Mouse (Mus musculus): ENCODE data around the gene Insr.

Gene Insr

DNA sequence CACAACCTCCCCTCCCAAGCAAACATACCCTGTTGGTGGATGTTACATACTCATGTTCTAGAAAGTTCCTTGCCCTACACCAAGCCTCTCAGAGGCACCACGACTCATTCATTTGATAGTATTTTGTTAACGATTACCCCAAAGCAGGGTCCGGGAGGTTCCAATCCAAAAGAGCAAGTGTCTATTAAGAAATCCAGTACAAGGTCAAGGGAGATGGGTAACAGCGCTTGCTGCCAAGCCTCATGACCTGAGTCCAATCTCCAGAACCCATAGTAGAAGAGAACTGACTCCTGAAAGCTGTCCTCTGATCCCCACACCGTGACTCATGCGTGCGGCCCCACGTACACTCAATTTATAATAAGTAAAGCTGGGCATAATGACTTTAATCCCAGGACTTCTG lies 3.4 kb downstream of the Insr start:
- DNase-seq (ENCODE audit: extremely low read depth, insufficient read length, low spot score), result no peak

DNA sequence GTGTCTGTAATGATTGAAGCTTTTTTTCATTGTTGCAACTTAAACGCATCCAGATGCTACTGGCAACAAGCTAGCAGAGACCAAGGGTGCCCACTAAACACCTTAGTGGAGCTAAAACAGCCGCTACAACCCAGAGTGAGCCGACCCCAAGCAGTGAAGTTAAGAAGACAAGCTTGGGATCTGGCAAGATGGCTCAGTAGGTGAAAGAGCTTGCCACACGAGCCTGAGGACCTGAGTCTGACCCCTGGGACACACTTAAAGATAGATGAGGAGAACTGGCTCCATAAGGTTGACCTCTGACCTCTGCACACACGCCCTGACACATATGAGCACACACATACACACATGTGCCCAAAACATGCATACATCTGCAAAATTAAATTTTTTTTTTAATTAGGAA lies 4.2 kb downstream of the Insr start:
- DNase-seq (ENCODE audit: extremely low read depth, insufficient read length, low spot score), result no peak

DNA sequence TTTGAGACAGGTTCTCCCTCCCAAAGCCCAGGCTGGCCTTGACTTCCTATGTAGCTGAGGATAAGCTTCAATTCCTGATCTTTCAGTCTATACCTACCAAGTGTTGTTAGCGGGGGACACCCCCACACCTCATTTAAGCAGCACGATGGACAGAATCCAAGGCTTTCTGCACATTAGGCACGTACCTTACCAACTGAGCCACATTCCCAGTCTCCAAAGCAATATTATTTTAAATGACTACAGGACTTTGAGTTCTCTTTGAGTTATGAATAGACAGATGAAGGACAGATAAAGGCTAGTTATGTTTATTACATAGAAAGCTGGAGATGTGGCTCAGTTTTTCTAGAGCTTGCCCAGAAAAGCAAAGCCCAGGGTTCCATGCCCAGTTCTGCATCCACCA lies 5.6 kb downstream of the Insr start:
- no peak for DNase-seq (ENCODE audit: extremely low read depth, insufficient read length, low spot score)

DNA sequence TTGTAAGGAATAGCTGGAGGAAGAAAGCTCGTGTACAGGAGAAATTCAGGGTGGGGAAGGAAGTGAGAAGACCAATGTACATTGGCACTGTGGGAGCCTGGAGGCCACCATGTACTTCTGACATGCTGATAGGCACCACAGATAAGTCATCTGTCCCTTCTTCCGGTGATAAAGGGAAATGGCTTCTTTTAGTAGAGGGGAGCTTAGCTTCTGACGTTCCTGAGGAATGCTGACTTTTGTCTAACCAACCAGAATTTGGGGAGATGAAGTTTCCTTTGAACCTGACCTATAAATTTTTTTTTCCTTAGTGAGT lies 12.0 kb downstream of the Insr start:
- DNase-seq (ENCODE audit: extremely low read depth, insufficient read length, low spot score), result no peak

DNA sequence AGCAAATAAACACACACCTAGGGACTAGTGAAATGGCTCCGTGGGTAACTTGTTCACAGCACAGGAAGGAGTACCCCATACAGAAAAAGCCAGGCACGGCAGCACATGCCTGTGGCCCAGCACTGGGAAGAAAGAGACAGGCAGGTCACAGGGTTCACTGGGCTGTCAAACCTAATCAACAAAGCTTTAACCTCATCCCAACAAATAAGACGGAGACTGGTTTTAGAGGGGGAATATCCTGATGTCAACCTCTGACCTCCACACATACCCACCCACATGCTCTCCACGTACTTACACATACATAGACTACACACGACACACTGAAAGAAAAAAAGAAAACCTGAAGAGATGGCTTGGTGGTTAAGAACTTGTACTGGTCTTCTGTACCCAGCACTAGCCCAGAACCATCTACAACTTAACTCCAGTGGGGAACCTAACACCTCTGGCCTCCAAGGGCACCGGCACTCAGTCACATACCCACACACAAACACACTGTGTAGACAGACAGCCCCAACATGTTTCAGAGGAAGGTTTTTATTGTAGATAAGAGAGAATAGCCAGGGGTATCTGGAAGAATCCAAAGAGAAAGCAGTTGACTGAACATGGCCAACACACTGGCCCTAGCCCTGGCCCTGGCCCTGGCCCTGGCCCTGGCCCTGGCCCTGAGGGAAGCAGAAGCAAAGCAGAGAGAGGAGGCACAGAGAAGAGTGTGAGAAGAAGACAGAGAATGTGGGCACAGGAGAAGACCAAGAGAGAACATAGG lies 12.6 kb downstream of the Insr start:
- no peak for DNase-seq (ENCODE audit: extremely low read depth, insufficient read length, low spot score)

DNA sequence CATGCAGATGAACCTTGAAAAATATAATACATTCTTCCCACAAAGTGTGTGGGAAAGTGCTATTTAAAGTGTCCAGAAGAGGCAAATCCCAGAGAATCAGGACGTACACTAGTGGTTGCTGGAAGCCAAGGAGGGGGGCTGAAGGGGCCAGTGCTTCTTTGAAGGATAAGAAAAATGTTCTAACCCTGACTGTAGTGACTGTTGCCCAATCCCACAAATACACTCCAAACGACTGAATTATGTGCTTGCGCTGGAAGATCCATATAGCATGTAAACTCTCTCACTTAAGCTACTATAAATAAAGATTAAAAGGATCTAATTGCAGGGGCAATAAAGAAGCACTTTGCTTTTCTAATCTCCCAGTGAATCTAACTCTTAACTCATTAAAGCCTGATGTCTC lies 14.2 kb downstream of the Insr start:
- no peak for DNase-seq (ENCODE audit: extremely low read depth, insufficient read length, low spot score)

DNA sequence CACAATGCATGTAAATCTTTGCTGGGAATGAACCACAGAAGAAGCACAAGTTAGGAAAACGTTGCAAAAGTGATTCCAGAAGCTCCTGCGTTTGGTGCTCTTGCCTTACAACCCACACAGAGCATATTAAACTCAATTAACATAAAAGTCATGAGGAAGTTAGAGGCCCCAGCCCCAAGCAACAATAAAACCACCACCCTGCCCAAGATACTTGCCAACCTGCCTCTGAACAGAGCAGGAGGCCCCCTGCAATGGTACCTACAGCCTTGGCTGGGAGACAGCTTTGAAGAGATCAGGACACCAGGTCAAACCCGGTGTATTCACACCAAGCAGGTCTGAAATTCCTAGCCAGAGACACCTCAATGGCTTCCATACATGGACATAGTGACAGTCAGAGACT lies 16.6 kb downstream of the Insr start:
- DNase-seq (ENCODE audit: extremely low read depth, insufficient read length, low spot score), result no peak

DNA sequence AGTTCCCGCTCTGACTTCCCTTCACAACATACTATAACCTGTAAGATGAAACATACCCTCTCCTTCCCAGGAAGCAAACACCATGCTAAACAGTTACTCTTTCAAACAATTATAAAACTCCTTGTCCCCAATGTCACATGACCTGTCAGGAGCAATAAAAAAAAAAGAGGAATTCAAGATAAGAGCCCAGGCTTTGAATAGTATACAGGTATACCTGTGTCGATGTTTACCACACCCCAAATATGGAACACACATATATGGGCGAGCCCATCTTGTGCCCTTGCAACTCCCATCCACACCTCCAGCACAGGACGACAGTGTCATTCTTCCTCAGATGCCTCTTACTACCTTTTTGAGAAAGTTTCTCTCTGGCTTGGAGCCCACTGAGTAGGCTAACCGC lies 18.3 kb downstream of the Insr start:
- DNase-seq (ENCODE audit: extremely low read depth, insufficient read length, low spot score), result no peak

DNA sequence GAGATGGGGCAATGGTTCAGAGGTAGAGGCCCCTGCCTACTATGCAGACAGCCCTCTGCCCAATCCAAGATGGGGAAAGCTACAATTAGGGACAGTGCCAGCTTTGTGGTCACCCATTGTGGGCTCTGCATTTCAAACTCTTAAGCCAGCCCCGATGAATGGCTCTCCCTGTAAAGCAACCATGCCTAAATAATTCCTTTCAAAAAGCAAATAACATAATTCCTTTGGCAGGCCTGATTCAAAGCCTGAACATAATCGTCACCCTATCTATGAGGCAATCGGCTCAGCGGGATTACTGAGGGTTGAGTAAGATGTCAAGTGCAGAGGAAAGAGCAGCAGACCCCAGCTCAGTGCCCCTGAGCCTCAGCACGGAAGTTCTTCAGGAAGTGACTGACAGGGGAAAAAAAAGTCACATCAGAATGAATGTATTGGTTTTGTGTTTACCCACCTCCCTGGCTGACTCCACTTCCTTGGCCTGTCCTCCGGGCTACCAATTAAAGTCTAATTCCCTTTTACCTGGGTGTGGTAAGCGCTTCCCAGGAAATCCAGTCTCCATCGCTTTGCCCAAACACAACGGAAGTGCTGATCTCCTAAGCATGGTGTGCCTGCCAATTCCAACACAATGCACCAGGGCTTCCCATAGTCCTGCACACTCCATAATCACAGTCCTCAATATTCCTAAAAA lies 19.1 kb downstream of the Insr start:
- no peak for DNase-seq (ENCODE audit: extremely low read depth, insufficient read length, low spot score)

DNA sequence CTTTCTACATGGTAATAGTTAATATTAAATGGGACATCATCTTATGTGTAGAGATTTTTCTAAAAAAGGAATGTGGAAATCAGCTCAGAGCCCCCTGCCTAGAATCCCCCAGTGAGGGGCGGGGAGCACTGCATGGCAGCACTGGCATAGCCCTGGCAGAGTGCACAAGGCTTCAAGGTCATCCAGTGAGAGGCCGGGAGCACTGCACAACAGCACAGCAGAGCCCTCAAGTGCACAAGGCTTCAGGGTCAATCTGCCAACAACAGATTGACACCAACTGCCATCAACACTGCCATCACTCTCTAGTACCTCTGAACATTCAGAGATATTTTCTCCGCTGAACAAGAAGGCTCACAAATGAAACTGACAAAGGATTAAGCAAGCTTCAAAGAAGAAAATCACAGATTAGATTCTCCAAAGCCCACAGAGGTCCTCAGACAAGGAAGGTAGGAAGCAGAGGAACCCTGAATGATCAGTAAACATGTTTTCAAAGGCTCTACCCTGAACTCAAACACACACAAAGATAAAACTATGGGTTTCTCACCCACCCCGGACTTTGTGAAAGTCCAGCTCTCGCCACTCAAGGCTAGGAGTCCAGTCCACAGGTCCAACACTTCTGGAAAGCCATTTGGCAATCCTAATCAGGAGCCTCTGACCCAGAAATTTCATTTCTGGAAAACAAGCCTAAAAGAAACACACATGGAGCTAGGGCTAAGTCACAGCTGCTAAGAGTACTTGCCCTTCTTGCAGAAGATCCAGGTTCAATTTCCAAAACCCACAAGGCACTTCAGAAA lies 23.1 kb downstream of the Insr start:
- DNase-seq (ENCODE audit: extremely low read depth, insufficient read length, low spot score), result no peak

DNA sequence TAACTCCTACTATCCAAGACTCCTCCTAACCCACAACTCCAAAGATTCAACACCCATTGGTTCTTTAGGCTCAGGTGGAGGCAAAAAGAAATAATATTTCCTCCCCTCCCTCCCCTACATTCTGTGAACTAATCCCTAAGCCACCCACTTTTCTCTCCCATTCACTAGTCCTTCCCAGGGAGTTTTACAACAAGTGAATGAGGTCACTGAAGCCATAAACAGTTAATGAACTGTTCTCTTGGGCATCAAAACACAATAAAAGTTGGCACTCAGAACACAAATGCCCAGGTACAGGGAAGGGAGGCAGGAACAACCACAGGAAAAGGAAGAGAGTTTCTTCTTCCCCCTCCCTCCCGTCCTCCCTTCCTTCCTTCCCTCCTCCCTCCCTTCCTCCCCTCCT lies 24.1 kb downstream of the Insr start:
- DNase-seq (ENCODE audit: extremely low read depth, insufficient read length, low spot score), result no peak

DNA sequence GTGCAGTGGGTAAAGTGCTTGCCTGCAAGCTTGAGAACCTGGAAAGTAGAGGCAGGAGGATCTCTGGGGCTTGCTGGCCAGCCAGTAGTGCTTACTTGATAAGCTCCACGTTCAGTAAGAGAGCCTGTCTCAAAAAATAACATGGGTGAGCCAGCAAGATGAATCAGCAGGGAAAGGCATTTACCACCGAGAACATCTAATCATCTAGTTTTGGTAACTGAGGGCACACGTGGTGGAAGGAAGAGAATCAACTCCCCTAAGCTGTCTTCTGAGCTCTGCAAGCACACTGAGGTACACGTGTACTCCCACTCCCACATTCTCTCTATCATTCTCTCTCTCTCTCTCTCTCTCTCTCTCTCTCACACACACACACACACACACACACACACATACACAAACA lies 26.2 kb downstream of the Insr start:
- no peak for DNase-seq (ENCODE audit: extremely low read depth, insufficient read length, low spot score)

DNA sequence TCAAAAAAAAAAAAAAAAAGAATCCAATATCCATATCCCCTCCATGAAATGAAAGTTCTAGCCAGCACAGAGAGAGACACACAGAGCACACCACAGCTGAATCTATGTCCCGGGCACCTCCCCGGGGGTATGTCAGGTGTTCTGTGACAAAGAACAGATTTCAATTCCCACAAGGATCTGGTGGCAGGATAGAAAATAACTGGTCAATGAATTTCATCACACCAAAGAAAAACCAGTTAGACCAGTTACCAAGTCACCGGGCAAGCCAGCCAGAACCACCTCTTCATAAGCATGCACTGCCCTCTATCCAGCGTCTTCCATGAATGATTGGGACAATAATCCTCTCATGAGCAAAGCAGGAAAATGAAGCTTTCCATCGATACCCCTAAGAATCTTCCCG lies 26.8 kb downstream of the Insr start:
- no peak for DNase-seq (ENCODE audit: extremely low read depth, insufficient read length, low spot score)

DNA sequence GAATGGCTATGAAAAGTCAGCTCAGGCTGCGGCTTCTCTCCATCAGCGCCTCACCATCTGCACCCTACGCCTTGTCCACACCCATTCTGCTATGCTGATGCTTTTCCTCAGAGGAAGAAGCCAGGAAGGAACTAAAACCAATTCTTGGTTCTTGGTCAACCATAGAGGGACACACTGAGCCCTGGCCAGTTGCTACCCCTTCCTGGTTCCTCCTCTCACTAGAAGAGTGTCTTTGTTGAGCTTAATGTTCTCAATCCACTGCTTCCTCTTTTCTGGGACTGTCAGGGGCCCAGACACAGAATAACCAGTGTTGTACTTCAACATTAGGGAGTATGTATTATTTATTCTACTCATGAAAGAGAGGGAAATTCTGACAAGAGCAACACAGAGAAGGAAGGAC lies 28.3 kb downstream of the Insr start:
- DNase-seq (ENCODE audit: extremely low read depth, insufficient read length, low spot score), result no peak

DNA sequence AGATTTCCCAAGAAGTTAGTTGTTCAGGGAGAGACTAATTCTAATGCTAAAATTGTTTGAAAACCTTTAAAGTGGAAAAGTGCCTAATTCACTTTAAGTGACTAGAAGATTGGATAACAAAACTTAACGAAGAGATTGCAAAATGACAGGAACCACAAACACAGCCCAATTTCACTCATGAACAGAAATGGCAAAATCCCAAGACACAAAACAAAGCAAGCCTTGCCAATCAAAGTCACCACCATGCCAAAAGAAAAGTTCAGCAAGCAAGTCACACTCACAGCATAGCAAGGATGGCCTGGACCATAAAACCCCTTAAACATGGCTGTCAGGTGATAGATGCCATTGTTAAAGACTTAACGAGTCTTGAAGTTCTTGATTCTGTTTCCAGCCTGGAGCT lies 29.5 kb downstream of the Insr start:
- no peak for DNase-seq (ENCODE audit: extremely low read depth, insufficient read length, low spot score)

DNA sequence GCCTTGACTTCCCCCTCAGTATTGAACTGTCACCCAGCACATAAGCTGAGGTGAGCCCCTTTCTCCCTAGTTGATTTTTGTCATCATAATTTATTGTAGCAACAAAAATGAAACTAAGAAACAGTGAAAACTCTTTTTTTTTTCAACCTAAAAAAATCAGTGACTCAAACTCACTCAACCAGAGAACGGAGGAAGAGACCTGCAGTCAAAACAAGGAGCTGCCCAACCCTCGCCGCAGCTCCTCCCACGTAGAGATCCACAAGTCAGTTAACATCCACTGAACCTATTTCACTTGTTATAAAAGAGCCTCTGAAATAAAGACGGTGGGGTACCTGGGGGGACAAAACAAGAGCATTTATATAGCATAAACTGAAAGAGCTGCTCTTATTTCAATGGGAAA lies 30.7 kb downstream of the Insr start:
- DNase-seq (ENCODE audit: extremely low read depth, insufficient read length, low spot score), result no peak

DNA sequence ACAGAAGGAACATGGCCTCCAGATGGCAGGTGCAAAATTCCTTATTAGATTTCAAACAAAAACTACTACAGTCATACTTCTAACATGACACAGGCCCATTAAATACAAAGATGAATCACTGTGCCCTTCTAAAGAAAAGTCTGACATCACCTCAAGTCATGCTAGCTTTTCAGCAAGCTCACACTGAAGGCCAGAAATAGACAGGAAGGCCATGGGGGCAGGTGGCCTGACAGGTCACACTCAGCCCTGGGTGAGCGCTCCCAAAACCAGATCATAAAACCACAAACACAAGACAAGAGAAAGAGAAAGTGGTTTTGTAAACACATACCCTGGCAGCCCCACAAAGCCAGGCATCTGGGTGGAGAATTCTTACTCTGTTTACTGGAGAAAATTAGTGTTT lies 32.3 kb downstream of the Insr start:
- DNase-seq (ENCODE audit: extremely low read depth, insufficient read length, low spot score), result peak; percentile 71

DNA sequence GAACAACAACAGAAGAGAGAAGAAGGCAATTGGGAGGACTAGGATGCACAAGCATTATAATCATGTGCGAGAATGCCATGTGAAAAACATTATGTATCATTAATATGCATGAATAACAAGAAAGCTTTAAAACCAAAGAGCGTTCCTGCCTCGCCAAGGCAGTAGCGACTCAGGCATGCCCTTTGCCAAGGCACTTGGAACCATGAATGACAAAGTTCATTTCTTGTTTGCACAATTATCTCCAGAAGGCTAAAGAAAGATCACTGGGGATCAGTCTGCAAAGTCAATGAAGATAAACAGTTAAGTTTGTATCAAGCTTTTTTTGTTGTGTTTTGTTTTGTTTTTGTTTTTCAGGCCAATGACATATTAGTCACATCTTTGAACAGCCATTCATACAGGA lies 36.2 kb downstream of the Insr start:
- no peak for DNase-seq (ENCODE audit: extremely low read depth, insufficient read length, low spot score)

DNA sequence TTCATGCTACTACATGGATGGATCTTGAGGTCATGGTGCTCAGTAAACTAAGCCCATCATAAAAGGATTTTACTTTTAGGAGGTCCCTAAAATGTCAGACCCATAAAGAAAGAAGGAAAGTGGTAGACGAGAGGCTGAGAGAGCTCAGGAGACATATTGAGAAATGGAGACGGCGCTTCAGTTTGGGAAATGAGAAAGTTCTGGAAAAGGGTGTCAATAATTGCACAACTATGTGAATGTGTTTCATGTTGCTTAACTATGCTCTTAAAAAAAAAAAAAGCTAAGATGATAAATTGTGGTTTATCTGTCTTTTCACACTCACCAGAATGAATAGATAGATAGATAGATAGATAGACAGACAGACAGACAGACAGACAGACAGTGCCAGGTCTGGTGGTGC lies 38.7 kb downstream of the Insr start:
- DNase-seq (ENCODE audit: extremely low read depth, insufficient read length, low spot score), result no peak

DNA sequence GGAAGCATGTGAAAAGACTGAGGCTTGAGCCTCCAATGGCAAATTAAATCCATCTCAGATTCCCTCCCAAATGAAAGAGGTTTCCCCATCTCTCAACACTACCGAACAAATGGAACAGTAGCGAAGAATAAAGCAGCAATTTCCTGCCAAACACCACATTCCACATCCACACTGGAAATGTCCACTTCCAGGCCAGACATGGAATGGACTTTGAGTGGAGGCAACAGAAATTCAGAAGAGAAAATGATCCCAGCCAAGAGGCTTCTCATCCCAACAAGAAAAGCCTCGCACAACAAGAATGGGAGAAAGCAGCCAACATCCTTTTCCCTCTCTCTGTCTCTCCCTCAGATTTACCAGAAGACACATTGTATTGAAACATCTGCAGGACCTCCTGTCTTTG lies 39.8 kb downstream of the Insr start:
- no peak for DNase-seq (ENCODE audit: extremely low read depth, insufficient read length, low spot score)

DNA sequence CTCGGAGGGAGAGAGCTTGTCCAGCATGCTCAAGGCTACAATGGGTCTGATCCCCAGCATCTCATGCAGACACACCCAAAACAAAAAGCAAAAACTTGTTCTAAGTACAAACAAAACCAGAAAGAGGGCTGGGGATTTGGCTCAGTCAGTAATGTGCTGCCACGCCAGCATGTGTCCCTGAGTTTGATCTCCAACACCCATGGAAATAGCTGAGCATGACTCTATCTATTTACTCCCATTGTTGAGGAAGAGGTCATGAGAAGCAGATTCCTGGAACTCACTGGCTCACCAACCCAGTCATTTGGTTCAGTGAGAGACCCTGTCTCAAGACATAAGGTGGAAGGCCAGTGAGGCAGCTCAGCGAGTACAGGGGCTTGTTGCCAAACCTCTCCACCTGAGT lies 40.6 kb downstream of the Insr start:
- DNase-seq (ENCODE audit: extremely low read depth, insufficient read length, low spot score), result no peak

DNA sequence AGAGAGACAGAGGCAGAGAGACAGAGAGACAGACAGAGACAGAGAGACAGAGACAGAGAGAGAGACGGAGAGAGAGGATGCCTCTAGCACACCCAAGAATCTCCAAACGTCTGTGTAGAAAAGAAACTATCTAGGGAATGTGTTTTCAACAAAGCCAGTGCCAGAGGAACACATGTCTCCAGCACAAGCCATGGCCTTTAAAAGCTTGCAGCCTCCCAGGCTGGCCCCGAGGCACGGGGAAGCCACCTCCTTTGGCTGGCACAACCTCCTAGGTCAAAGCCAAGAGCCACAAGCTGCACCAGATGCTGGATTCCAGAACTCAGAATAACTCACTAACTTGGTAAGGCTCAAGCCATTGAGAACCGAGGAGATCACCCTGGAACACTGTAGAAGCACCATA lies 42.1 kb downstream of the Insr start:
- DNase-seq (ENCODE audit: extremely low read depth, insufficient read length, low spot score), result peak; percentile 31
